Mouse (Mus musculus): Measurements from ENCODE around the gene Lars2.
A peak's percentile ranks its signal among the peaks of the same experiment; 100 is the strongest.

The Lars2 gene

GRCm38 (mm10) chr9:123478586-123479195 is 112.0 kb downstream of the Lars2 start, which contains the start of gene Limd1:
Gene Limd1 (plus strand): TSS chr9:123478706.
- DNase-seq, result peak; percentile 79

- DNase-seq, result peak; percentile 43
These were observed 112.5 kb downstream of the Lars2 start for GRCm38 (mm10) chr9:123479196-123479669.

- no peak for DNase-seq
These were observed 113.1 kb downstream of the Lars2 start for GRCm38 (mm10) chr9:123479876-123480252.

GRCm38 (mm10) chr9:123480253-123480921 is 113.7 kb downstream of the Lars2 start:
- peak; percentile 11 for DNase-seq

- DNase-seq, result peak; percentile 85
These were observed 114.4 kb downstream of the Lars2 start for GRCm38 (mm10) chr9:123481136-123481535.

- no peak for DNase-seq
These were observed 116.9 kb downstream of the Lars2 start for GRCm38 (mm10) chr9:123483598-123483997.

- no peak for DNase-seq
These were observed 118.1 kb downstream of the Lars2 start for GRCm38 (mm10) chr9:123484830-123485229.

GRCm38 (mm10) chr9:123485561-123485960 is 118.8 kb downstream of the Lars2 start:
- DNase-seq, result no peak

- DNase-seq, result no peak
These were observed 119.9 kb downstream of the Lars2 start for GRCm38 (mm10) chr9:123486635-123487034.

GRCm38 (mm10) chr9:123489073-123489472 is 122.3 kb downstream of the Lars2 start:
- DNase-seq, result no peak

GRCm38 (mm10) chr9:123489727-123490343 is 123.1 kb downstream of the Lars2 start:
- no peak for DNase-seq

- no peak for DNase-seq
These were observed 124.2 kb downstream of the Lars2 start for GRCm38 (mm10) chr9:123490930-123491329.

GRCm38 (mm10) chr9:123491917-123492585 is 125.3 kb downstream of the Lars2 start:
- DNase-seq, result peak; percentile 15

- peak; percentile 70 for DNase-seq
These were observed 129.9 kb downstream of the Lars2 start for GRCm38 (mm10) chr9:123496665-123497064.

GRCm38 (mm10) chr9:123497906-123498305 is 131.2 kb downstream of the Lars2 start:
- DNase-seq, result no peak

- DNase-seq, result no peak
These were observed 133.8 kb downstream of the Lars2 start for GRCm38 (mm10) chr9:123500480-123500879.

- no peak for DNase-seq
These were observed 136.6 kb downstream of the Lars2 start for GRCm38 (mm10) chr9:123503171-123503834.

GRCm38 (mm10) chr9:123504325-123504724 is 137.6 kb downstream of the Lars2 start:
- DNase-seq, result peak; percentile 74

GRCm38 (mm10) chr9:123505598-123505997 is 138.9 kb downstream of the Lars2 start:
- DNase-seq, result no peak

- no peak for DNase-seq
These were observed 139.8 kb downstream of the Lars2 start for GRCm38 (mm10) chr9:123506270-123507146.

- no peak for DNase-seq
These were observed 140.7 kb downstream of the Lars2 start for GRCm38 (mm10) chr9:123507380-123507779.

- DNase-seq, result no peak
These were observed 142.3 kb downstream of the Lars2 start for GRCm38 (mm10) chr9:123508986-123509385.
